Mouse (Mus musculus) neural tube, embryonic 13.5 days (tissue): ENCODE measurements around the gene C1qtnf5. TPM values are rescaled to one million over a fixed set of nuclear protein-coding genes. Genes with fewer than 3 reads are reported as not detected.

ENCODE experiments used
- ATAC-seq: fragments of 200-750 bp; cut with Nextera tagmentation; 2 replicates; pipeline ENCODE4 v1.8.0; 2017; ENCODE audit warnings: low read depth, mild to moderate bottlenecking, moderate TSS enrichment, moderate library complexity
- H3K27ac ChIP-seq: fragments of 300-500 bp; sonication (generic); replicated peaks from 2 replicates; pipeline ENCODE4 v1.5.1; 2015; ENCODE audit warnings: moderate library complexity, mild to moderate bottlenecking, inconsistent platforms
- H3K27me3 ChIP-seq: fragments of 300-500 bp; sonication (generic); 2 replicates; pipeline ENCODE4 v1.6.1; 2015; ENCODE audit warnings: mild to moderate bottlenecking, inconsistent platforms
- H3K36me3 ChIP-seq: fragments of 300-500 bp; sonication (generic); 2 replicates; pipeline ENCODE4 v1.6.1; 2015; ENCODE audit warnings: mild to moderate bottlenecking, inconsistent platforms
- H3K4me1 ChIP-seq: fragments of 300-500 bp; sonication (generic); replicated peaks from 2 replicates; pipeline ENCODE4 v1.6.1; 2015; ENCODE audit warnings: inconsistent platforms
- H3K4me2 ChIP-seq: fragments of 300-500 bp; sonication (generic); 2 replicates; pipeline ENCODE4 v1.6.1; 2015; ENCODE audit warnings: inconsistent platforms, mild to moderate bottlenecking, moderate library complexity
- H3K4me3 ChIP-seq: fragments of 300-500 bp; sonication (generic); 2 replicates; pipeline ENCODE4 v1.5.1; 2015; ENCODE audit warnings: mild to moderate bottlenecking, inconsistent platforms
- H3K9ac ChIP-seq: fragments of 300-500 bp; sonication (generic); 2 replicates; pipeline ENCODE4 v1.6.1; 2015; ENCODE audit warnings: moderate library complexity, mild to moderate bottlenecking, inconsistent platforms
- H3K9me3 ChIP-seq: fragments of 300-500 bp; sonication (generic); 2 replicates; pipeline ENCODE4 v1.6.1; 2016; ENCODE audit warnings: inconsistent platforms
- WGBS: fragments of 180-500 bp; shearing (Covaris S2); methylation state at CpG from one replicate; pipeline ENCODE4 v1.1.7; 2015; 5-methylcytosine and 5-hydroxymethylcytosine counted together
- polyA plus RNA-seq: library from polyadenylated mRNA; unstranded; fragments of >200 nt; fragmentation: Nextera tagmentation; extraction: Ambion mirVana; gene quantifications from 2 replicates; pipeline ENCODE4 v1.2.1, GENCODE M21; 2015

The C1qtnf5 gene
- polyA plus RNA-seq, 1 experiment from 2014 or later = 3.6 TPM

GRCm38 (mm10) chr9:44143421-44143820 is 36.4 kb downstream of the C1qtnf5 start:
- WGBS = 79% methylated on average over 5 of the region's 5 CpGs
- H3K4me3 ChIP-seq = no peak overlapping the region

GRCm38 (mm10) chr9:44144023-44144717 is 37.1 kb downstream of the C1qtnf5 start:
- no peaks in the 10 kb centered on the region for H3K27me3 ChIP-seq
- H3K9ac ChIP-seq = no peak overlapping the region
- H3K36me3 ChIP-seq = peaks cover 63% of the 10 kb centered on the region
- H3K4me2 ChIP-seq = no peak overlapping the region
- H3K4me1 ChIP-seq = no peaks in the 10 kb centered on the region
- no peak overlapping the region for H3K27ac ChIP-seq
- H3K4me3 ChIP-seq = no peak overlapping the region
- WGBS = 28% methylated on average over 7 of the region's 8 CpGs
- H3K9me3 ChIP-seq = no peaks in the 10 kb centered on the region
- ATAC-seq = no peak

More at GRCm38 (mm10) chr9:44143421-44143820, 36.4 kb downstream of the C1qtnf5 start:
- Histone ChIP-seq H3K4me2 (no peak overlapping the region), H3K9me3 (no peaks in the 10 kb centered on the region), H3K9ac (no peak overlapping the region), H3K36me3 (peaks cover 57% of the 10 kb centered on the region), H3K27me3 (no peaks in the 10 kb centered on the region), H3K27ac (no peak overlapping the region), H3K4me1 (no peaks in the 10 kb centered on the region)
- no peak for ATAC-seq

GRCm38 (mm10) chr9:44144718-44145060 is 37.6 kb downstream of the C1qtnf5 start:
- no peaks in the 10 kb centered on the region for H3K4me1 ChIP-seq
- peaks cover 68% of the 10 kb centered on the region for H3K36me3 ChIP-seq
- H3K4me3 ChIP-seq = no peak overlapping the region
- H3K9me3 ChIP-seq = no peaks in the 10 kb centered on the region
- no peak for ATAC-seq
- no peak overlapping the region for H3K27ac ChIP-seq
- H3K27me3 ChIP-seq = no peaks in the 10 kb centered on the region
- no peak overlapping the region for H3K9ac ChIP-seq
- no peak overlapping the region for H3K4me2 ChIP-seq

GRCm38 (mm10) chr9:44147290-44147689 is 40.2 kb downstream of the C1qtnf5 start:
- Histone ChIP-seq H3K36me3 (peaks cover 71% of the 10 kb centered on the region), H3K4me3 (no peak overlapping the region), H3K4me2 (no peak overlapping the region), H3K9me3 (no peaks in the 10 kb centered on the region), H3K27ac (no peak overlapping the region), H3K9ac (no peak overlapping the region), H3K4me1 (no peaks in the 10 kb centered on the region), H3K27me3 (no peaks in the 10 kb centered on the region)
- ATAC-seq = no peak
- WGBS = 75% methylated on average over 3 of the region's 3 CpGs

Other genes starting within 250 kb of the C1qtnf5 start
- 1.2 and 2.8 TPM in 2 replicates for gene Thy1, start 63.9 kb upstream of the C1qtnf5 start, polyA plus RNA-seq
- 8.7 and 12.6 TPM in 2 replicates for gene Usp2, start 40.2 kb upstream of the C1qtnf5 start, polyA plus RNA-seq
- gene Mfrp, start 5.5 kb upstream of the C1qtnf5 start, polyA plus RNA-seq = not detected in 2 replicates
- gene Gm49380, start 6.3 kb downstream of the C1qtnf5 start, polyA plus RNA-seq = 0.18 and 0.28 TPM in 2 replicates
- 34.5 and 35.4 TPM in 2 replicates for gene Rnf26, start 6.3 kb downstream of the C1qtnf5 start, polyA plus RNA-seq
- gene Mcam, start 27.2 kb downstream of the C1qtnf5 start, polyA plus RNA-seq = 21.0 and 23.6 TPM in 2 replicates
- gene Cbl, start 126.8 kb downstream of the C1qtnf5 start, polyA plus RNA-seq = 20.1 and 21.1 TPM in 2 replicates
- gene Ccdc153, start 133.4 kb downstream of the C1qtnf5 start, polyA plus RNA-seq = not detected in 2 replicates
- gene Pdzd3, start 144.2 kb downstream of the C1qtnf5 start, polyA plus RNA-seq = 0.33 and 0.48 TPM in 2 replicates
- 4.5 and 4.7 TPM in 2 replicates for gene Nlrx1, start 161.4 kb downstream of the C1qtnf5 start, polyA plus RNA-seq
- 21.1 and 22.5 TPM in 2 replicates for gene Abcg4, start 181.4 kb downstream of the C1qtnf5 start, polyA plus RNA-seq
- gene Hinfp, start 198.4 kb downstream of the C1qtnf5 start, polyA plus RNA-seq = 25.1 and 31.9 TPM in 2 replicates
- gene C2cd2l, start 213.0 kb downstream of the C1qtnf5 start, polyA plus RNA-seq = 22.9 and 28.7 TPM in 2 replicates
- gene Dpagt1, start 218.8 kb downstream of the C1qtnf5 start, polyA plus RNA-seq = 37.3 and 41.2 TPM in 2 replicates
- 131 TPM in 2 replicates for gene H2afx, start 227.4 kb downstream of the C1qtnf5 start, polyA plus RNA-seq
- gene Hmbs, start 237.0 kb downstream of the C1qtnf5 start, polyA plus RNA-seq = 58.2 and 59.4 TPM in 2 replicates